Mouse (Mus musculus): Measurements from ENCODE around the gene Nup107.

The Nup107 gene

DNA sequence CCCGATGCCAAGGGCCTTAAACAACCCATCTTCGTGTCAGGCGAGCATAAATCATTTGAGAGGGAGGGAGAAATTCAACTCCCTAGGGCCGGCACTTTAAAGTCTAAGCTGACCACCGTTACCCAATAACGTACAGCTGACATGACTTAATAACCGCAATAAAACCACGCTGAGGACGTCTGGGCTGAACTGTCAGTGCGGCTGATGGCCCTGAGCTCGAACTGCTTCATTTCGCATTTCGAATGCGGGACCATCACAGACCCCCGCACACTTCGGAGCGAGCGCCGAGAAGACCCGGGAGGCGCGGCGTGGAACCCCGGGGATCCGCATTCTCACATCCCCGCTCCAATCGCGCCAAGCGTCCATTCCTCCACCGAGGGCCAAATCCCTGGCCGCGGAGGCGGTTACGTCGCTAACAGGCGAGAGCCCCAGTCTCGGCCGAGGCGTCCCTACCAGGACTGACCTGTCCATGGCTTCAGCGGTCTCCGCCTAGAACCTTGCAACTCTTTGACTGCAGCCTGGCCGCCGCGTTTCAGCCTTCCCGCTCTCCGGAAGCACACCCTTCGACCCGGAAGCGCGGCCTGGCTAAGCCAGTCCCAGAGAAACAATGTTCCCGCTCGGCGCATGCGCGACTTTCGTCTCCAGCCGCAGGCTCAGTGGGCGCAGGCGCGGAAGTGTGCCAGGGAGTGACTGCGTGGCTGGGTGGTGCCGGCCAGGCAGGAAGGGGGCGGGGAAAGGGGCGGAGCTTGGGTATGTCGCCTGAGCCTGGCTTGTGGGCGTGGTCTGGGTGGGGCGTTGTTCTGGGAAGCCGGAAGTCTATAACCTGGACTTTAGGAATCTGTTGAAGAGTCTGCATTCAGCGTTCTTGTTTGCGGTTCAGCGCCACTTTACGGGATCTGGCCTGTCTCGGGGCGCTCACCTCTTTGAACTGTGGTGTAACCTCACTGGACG lies at the start of gene Nup107:
TSS of gene Nup107 (minus strand) at position 565 of the 951 bp plus-strand sequence.
- DNase-seq (ENCODE audit: low spot score): peak; percentile 100

DNA sequence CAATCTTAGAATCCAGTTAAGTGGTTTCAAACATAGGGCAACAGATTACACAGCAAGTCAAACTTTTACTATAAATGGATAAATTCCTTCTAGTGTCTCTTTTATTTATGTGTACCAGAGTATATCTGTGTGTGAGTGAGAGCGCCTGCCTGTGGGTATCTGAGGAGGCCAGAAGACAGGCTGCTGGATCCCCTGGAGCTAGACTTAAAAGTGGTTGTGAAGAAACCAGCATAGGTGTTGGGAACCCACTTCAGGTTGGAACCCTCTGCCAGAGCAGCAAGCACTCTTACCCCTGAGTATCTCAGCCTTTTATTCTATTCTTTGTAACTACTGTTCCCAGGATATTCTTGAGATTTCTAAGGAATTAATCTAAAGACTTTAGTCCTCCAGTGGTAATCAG lies 49.3 kb upstream of the Nup107 start:
- no peak for DNase-seq (ENCODE audit: low spot score)

DNA sequence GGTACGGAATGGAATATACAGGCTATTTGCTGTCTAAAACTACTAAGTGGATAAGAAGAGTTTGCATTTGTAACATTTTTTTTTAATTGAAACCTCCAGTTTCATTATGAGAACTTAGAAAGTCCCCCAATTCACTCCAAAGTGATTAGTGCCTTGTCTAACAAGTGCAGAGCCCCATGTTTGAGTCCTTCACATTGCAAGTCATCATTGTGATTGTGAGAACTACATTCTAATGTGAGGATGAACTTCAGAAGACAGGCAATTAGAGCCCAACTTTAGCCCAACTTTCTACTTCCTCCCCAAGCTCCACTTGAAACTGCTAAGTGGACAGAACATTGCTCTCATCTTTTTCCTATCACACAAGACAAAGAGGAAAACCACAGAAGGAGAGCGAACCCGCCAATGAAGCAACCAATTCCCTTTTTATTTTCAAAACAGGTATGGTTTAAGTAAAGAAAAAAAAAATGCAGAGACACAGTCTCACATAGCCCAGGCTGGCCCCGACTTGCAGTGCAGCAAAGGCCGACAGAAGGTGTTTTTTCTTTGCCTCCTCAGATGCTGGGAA lies 48.0 kb upstream of the Nup107 start:
- no peak for DNase-seq (ENCODE audit: low spot score)

DNA sequence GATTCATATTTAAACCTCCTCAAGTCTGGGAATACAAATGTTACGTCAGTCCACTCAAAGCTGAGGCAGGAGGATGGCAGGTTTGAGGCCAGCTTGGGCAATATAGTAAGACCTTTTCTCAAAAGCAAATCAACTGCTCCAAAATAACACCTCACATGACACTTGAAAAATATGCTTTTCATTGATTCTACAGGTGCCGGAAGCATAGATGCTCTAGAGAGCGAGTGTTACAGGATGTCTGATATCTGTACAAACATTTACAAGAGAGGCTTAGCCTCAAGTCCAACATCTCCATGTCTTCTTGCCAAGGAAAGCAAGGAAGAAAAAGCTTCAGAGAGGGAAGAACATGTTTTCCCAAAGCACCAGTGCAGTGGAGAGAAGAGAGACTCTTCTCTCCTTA lies 47.2 kb upstream of the Nup107 start:
- no peak for DNase-seq (ENCODE audit: low spot score)

DNA sequence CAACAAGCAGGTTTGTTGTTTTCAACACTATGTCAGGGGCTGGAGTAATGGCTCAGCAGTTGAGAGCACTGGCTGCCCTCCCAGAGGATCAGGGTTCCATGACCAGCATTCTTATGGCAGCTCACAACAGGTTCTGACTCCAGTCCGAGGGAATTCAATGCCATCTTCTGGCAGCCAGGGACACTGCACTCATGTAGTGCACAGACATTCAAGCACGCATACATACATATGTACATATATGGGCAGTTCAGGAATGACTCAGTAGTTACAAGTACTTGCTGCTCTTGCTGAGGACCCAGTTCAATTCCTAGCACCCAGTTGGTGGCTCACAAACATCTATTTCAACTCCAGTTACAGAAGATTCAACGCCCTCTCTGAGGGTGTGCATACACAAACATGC lies 46.4 kb upstream of the Nup107 start:
- no peak for DNase-seq (ENCODE audit: low spot score)

DNA sequence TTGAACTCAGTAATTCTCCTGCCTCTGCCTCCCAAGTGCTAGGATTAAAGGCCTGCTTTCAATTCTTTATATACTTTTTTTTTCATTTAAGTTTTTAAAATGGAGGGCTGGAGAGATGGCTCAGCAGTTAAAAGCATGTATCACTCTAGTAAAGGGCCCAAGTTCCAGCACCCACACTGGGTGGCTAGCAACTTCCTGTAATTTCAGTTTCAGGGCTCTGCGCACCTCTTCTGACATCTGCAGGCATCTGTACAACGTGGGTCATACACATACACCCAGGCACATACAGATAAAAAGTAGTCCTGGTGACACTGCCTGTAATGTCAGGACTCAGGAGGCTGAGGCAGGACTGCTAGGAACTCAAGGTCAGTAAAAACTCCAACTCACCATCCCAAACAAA lies 43.8 kb upstream of the Nup107 start:
- DNase-seq (ENCODE audit: low spot score): no peak

DNA sequence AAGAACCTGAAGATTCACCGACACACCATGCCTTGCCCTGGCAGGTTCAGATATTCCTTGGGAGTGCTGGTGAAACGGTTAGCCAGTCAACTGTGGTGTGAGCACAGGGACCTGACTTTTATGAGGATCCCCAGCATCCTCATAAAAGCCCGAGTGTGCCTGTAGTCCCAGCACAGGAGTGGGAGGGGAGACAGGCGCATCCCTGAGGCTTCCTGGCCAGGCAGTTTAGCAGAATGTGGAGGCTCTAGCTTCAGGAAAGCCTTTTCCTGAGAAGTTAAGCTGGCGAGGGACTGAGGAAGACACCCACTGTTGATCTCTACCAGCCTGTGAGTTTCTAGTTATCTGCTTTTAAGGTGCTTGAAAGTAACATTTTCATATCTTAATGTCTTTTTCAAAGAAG lies 42.9 kb upstream of the Nup107 start:
- no peak for DNase-seq (ENCODE audit: low spot score)

DNA sequence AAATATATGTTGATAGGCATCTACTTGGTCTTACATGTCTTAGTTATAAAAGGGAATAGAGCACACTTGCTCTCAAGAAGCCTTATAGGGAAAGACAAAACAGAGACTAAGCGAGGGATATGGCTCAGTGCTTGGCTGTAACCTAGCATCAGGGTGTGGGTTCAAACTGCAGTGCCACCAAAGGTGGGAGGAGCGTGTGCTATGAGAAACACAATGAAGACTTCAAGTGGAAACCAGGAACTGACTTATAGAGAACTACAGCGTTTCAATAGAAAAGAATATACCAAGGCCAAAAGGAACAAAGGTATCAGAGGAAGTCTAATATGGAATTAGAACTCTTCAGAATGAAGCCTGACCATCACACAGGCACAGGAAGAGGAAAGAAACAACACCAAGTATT lies 38.3 kb upstream of the Nup107 start:
- no peak for DNase-seq (ENCODE audit: low spot score)

DNA sequence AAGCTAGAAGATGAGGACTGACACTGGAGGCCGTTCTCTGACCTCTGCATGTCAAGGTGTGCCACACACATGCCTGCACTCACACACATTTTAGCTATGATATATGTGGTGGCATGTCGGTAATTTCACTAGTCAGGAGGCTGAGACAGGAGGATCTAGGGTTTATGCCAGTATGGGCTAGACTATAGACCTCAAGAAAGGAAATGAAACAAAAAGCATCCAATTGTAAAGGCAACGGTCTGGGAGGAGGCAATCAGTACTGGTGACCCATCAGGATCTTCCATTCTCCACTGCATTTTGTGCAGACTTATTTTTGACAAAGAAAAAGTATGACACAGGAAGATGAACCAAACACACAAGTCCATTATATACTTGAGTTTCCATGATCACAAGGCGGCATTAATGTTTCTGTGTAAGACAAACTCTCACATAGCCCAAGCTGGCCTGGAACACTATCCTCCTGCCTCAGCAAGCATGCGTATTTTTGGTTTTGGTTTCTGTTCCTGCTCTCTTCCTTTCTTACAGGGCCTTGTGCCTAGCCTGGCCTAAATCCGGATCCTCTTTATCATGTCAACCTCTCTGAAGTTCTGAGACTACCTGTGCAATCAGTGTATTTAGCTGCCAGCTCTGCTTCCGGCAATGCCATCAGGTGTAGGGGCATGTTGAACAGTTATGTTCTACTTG lies 37.1 kb upstream of the Nup107 start:
- DNase-seq (ENCODE audit: low spot score): no peak

DNA sequence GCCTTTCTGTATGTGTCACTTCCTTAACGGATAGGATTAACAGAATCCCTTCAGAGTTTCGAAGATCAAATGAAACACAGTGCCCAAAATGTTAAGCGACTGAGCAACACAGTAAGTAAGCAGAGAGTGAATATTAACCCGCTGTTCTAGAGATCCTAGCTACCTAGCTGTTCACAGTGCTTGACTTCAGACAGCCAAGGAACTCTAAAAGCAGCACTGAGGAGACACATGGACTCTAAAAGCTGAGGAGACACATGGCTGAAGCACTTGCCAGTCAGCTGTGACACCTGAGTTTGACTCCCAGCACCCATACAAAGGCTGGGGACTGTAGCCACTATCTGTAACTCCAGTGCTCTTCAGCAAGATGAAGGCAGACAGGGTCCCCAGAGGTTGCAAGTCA lies 36.5 kb upstream of the Nup107 start:
- DNase-seq (ENCODE audit: low spot score): no peak

DNA sequence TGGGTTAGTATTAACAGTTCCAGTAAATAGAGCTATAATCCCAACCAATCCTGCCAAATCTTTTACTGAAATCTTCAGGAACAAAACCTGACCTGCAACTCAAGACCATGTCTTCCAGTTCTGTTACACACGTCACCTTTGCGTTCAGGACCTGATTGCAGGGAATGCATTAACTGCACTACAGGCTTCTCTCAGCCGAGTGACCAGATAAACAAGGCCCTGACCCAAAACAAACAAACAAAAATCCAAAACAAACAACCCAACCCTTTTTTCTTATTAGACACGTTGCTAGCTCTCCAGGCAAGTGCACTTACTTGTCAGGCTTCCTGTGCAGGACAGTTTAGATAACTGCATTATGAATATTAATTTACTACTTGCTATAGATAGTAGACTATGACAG lies 36.0 kb upstream of the Nup107 start:
- no peak for DNase-seq (ENCODE audit: low spot score)

DNA sequence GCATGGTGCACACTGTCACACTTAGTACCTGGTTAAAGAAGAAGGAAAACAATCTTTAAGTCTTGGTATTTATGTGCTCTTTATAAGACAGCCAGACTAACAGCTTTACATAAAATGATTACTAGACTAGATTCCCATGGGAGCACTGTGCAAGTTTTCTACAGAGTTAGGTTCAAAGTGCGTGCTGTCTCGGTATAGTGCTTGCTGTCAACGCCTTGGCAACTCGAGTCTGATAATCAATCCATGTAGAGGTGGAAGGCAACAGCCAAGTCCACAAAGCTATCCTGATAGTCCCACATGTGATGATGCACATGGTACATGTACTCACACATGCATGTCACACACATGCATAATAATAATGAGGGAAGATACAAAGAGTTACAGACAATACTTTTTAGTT lies 32.1 kb upstream of the Nup107 start:
- DNase-seq (ENCODE audit: low spot score): no peak

DNA sequence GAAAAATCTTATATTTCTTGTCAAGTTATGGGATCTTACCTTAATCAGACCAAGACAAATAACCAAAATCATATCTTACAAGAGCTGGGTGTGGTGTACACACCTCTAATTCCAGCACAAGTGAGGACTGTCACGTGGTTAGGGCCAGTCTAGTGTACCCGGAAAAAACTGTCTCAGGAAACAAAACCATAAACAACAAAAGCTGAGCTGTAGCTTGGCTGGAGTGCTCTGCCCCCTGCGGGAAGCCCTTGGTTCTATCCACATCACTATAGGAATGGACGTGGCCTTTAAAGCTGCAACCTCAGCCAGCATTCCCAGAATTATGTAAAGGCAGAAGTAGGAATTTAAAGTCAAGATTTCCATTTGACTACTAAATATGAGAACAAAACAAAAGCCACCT lies 31.6 kb upstream of the Nup107 start:
- DNase-seq (ENCODE audit: low spot score): no peak

DNA sequence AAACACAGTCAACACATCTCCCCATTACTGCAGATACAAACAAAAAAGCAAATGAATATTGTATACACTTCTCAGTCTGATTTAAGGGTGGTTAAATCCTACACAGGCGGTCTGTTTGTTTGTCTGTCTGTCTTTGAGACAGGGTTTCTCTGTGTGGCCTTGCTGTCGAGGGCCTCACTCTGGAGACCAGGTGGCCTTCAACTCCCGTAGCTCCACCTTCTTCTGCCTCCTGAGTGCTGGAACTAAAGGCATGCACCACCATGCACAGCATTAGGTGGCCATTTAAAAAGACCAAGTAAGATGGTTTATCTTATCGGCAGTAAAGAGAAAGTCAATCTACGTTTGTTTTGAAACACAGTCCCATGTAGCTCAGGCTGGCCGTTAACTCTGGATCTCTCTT lies 30.8 kb upstream of the Nup107 start:
- no peak for DNase-seq (ENCODE audit: low spot score)

DNA sequence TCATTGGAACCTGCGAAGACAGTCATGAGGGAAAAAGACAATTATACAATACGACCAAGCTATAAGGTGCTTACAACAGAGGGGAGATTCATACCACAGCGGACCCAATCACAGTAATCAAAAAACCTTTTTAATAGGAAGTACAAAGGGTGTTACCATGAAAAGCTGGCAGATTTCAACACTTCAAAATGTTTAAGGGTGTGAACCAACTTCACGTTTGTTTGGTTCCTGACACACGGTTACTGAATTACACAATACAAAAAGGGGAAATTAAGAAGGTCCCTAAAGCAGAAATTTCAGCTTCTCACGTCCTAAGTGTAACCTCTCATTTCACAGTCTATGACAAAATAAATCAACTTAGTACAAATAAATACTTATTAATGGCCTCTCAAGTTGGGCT lies 26.1 kb upstream of the Nup107 start:
- DNase-seq (ENCODE audit: low spot score): no peak

DNA sequence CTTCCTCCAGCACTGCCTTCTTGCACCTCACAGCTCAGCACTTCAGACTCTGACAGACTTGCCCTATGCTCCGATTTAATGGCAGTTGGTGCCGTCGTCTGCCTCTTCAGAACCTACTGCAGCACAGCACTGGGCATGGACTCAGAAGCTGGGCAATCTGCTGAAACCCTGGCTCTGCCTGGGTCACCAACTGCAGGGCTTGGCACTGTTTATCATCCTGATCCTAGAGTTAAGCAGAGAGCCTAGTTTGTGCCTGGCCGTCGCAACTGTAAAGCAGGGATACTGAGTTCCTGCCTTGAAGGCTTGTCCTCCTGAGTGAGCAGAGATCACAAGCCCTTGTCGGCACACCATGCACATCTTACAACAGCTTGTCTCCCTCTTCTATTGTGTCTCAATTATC lies 24.2 kb upstream of the Nup107 start:
- DNase-seq (ENCODE audit: low spot score): no peak

DNA sequence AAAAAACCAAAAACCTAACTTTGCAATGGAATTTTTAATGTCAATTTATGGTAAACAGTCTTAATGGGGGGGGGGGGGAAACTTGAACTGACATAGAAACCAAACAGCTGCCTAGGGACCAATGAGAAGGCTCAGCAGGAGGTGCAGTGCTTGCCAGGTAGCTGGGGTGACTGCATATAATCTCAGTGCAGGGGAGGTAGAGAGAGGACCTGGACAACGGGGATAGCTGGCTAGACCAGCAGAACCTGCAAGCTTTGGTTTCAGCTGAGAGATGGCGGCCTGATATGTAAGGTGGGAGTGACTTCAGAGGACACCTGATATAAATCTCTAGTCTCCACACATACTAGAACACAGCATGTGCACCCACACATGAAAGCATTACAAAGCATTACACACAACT lies 20.0 kb upstream of the Nup107 start:
- no peak for DNase-seq (ENCODE audit: low spot score)

DNA sequence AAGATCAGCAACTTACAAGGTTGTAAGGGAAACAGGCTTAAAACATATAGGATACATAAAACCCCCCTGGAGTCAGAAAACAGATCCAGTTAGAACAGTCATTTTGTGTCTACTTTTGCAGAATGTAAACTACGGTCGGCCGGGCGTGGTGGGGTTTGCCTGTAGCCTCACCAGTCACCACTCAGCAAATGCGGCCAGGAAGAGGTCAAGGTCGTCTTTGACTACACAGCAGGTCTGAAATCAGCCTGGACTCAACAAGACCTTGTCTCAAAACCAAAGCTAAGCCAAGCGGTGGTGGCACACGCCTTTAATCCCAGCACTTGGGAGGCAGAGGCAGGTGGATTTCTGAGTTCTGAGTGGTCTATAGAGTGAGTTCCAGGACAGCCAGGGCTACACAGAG lies 19.1 kb upstream of the Nup107 start:
- no peak for DNase-seq (ENCODE audit: low spot score)

DNA sequence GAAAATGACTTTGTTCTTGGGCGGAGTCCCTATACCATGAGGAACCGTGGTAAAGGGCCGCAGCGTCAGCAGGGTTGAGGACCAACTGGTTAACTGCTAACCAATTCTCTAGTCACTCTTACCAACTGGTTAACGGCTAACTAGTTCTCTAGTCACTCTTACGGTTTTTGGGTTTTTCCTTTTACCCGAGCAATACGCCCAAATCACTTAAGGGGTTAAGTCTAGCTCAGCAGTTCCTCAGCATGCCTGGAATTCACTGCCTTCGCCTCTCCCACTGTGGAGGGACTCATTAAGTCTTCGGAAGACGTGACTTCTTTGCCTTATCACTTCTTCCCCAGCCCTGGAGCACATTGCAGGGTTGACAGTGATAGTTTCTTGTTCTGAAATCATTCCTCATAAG lies 18.0 kb upstream of the Nup107 start:
- DNase-seq (ENCODE audit: low spot score): no peak

DNA sequence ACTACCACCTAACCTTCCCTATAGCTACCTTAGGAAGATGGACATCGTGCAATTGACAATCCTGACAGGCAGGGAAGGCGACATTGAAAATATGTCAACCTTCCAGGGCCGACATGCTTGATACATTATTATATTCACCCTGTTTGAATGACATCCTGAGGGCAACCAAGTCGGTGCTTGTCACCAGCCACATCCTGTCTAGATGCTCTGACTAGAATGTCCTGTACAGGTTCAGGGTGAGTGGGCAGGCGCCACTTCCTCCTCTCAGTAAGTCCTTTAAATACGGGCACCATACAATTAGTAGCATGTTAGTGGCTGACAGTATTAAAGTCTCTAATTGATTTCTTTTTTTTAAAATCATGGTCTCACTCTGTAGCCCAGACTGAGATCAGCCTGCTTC lies 15.6 kb upstream of the Nup107 start:
- no peak for DNase-seq (ENCODE audit: low spot score)

DNA sequence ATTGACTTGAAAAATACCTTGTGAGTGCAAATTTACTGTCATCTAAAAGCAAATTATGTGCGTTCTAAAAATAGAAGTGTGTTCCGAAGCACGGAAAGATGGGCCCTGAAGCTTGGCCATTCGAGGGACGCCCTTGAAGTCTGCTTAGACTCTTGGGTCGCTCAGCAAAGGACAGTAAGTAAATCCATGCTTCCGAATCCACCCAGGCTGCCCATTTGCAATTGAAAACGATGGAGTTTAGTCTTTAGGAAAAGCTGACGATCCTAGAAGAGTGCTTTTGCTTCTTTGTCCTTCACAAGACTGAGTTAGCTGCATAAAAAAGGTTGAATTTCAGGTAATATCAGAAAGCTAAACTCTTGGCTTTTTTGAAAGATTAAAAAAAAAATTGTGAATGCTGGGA lies 13.4 kb upstream of the Nup107 start:
- DNase-seq (ENCODE audit: low spot score): no peak

DNA sequence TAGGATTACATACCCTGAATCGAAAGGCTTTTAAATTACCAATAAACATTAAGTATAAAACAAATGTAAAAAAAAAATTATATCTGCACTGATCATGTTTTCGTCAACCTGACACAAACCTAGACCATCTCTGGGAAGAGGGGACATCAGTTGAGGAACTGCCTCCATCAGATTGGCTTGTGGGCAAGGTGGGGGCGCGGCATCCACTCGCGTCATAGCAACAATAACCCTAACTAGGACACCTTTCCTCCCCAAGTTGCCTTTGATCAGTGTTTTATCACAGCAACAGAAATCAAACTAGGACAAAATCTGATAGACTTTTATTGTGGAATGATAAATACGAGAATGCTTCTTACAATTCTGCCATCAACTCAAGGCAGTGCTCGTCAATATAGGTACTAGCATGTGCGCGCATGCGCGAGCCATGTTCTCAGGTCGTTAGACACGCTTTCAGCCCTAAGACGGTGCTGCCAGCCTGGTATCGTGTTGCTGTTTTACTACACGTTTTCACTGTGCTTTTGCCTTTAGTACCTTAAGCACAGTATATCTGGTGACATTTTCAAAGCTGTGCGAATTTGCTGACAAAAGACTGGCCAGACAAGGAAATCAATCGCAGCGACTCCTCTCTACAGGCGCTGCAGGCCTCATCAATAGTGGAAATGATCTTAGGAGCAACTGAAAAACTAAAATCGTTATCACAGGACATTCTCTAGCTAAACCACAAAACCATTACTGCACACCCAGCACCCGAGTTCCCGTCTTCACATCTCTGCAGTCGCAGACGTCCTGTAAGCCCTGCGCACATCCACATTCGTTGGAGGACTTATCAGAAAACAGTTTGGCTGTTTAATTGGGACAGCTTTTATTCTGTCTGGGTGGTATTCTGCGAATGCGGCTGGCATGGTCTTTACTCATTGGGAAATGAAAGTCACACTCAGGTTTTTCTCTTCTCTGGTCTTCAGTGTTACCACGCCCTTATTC lies 11.7 kb upstream of the Nup107 start:
- no peak for DNase-seq (ENCODE audit: low spot score)

Measured in c-Kit-positive CD71-positive TER-119-positive erythroid progenitor cells, embryonic 14.5 days (primary cell).